Mouse (Mus musculus): Measurements from ENCODE around the gene Crip1. TPM values are rescaled to one million over a fixed set of nuclear protein-coding genes. Genes with fewer than 3 reads are reported as not detected.

The Crip1 gene
- polyA plus RNA-seq, 1 experiment from 2014 or later: 507 TPM

- H3K27ac ChIP-seq (replicated peaks; ENCODE audit: low read depth, low read length): no peak overlapping the region
- WGBS: 68% methylated on average over 4 of the region's 4 CpGs
- DNase-seq (ENCODE audit: low spot score) (no peak), ATAC-seq (ENCODE audit: low read depth) (no peak)
- H3K36me3 ChIP-seq (ENCODE audit: control insufficient read depth, insufficient read depth, low read length): no peaks in the 10 kb centered on the region; the same call in 1 of the 2 replicates
- no peak overlapping the region for H3K4me3 ChIP-seq (ENCODE audit: low read depth, low read length)
- peaks cover 24% of the 10 kb centered on the region for H3K27me3 ChIP-seq (replicated peaks; ENCODE audit: control insufficient read depth, insufficient read depth, low read length)
- no peaks in the 10 kb centered on the region for H3K9me3 ChIP-seq (ENCODE audit: control insufficient read depth, low read length)
- no peak overlapping the region for H3K4me2 ChIP-seq (ENCODE audit: low read depth, low read length)
- H3K9ac ChIP-seq (ENCODE audit: low read depth, low read length): no peak overlapping the region
- peaks cover 12% of the 10 kb centered on the region for H3K4me1 ChIP-seq (ENCODE audit: control insufficient read depth, insufficient read depth, low read length)
Observed at GRCm38 (mm10) chr12:113149341-113149740, 3.2 kb downstream of the Crip1 start.

- Histone ChIP-seq H3K4me2 (ENCODE audit: low read depth, low read length) (no peak overlapping the region), H3K27me3 (replicated peaks; ENCODE audit: control insufficient read depth, insufficient read depth, low read length) (peaks cover 24% of the 10 kb centered on the region), H3K4me1 (ENCODE audit: control insufficient read depth, insufficient read depth, low read length) (peaks cover 12% of the 10 kb centered on the region), H3K36me3 (ENCODE audit: control insufficient read depth, insufficient read depth, low read length) (no peaks in the 10 kb centered on the region; the same call in 1 of the 2 replicates), H3K9ac (ENCODE audit: low read depth, low read length) (no peak overlapping the region), H3K9me3 (ENCODE audit: control insufficient read depth, low read length) (no peaks in the 10 kb centered on the region), H3K4me3 (ENCODE audit: low read depth, low read length) (no peak overlapping the region), H3K27ac (replicated peaks; ENCODE audit: low read depth, low read length) (no peak overlapping the region)
- no peak for DNase-seq (ENCODE audit: low spot score)
- ATAC-seq (ENCODE audit: low read depth): no peak
- 63% methylated on average over 2 of the region's 3 CpGs for WGBS
Observed at GRCm38 (mm10) chr12:113149896-113150295, 3.8 kb downstream of the Crip1 start.

- Histone ChIP-seq H3K4me1 (ENCODE audit: control insufficient read depth, insufficient read depth, low read length) (peaks cover 12% of the 10 kb centered on the region), H3K9ac (ENCODE audit: low read depth, low read length) (no peak overlapping the region), H3K36me3 (ENCODE audit: control insufficient read depth, insufficient read depth, low read length) (no peaks in the 10 kb centered on the region; the same call in 1 of the 2 replicates), H3K27me3 (replicated peaks; ENCODE audit: control insufficient read depth, insufficient read depth, low read length) (peaks cover 24% of the 10 kb centered on the region), H3K4me3 (ENCODE audit: low read depth, low read length) (no peak overlapping the region), H3K27ac (replicated peaks; ENCODE audit: low read depth, low read length) (no peak overlapping the region), H3K4me2 (ENCODE audit: low read depth, low read length) (no peak overlapping the region), H3K9me3 (ENCODE audit: control insufficient read depth, low read length) (no peaks in the 10 kb centered on the region)
- DNase-seq (ENCODE audit: low spot score) (no peak), ATAC-seq (ENCODE audit: low read depth) (no peak)
- 86% methylated on average over 4 of the region's 4 CpGs for WGBS
Observed at GRCm38 (mm10) chr12:113150591-113150990, 4.5 kb downstream of the Crip1 start.

- H3K9ac ChIP-seq (ENCODE audit: low read depth, low read length): no peak overlapping the region
Observed at GRCm38 (mm10) chr12:113151046-113151445, 4.9 kb downstream of the Crip1 start.

GRCm38 (mm10) chr12:113151661-113152271, 5.7 kb downstream of the Crip1 start:
- Histone ChIP-seq H3K27me3 (replicated peaks; ENCODE audit: control insufficient read depth, insufficient read depth, low read length) (peaks cover 22% of the 10 kb centered on the region), H3K36me3 (ENCODE audit: control insufficient read depth, insufficient read depth, low read length) (no peaks in the 10 kb centered on the region), H3K4me3 (ENCODE audit: low read depth, low read length) (peak overlapping the region; percentile 50), H3K4me2 (ENCODE audit: low read depth, low read length) (peak overlapping the region; percentile 91), H3K9me3 (ENCODE audit: control insufficient read depth, low read length) (no peaks in the 10 kb centered on the region), H3K4me1 (ENCODE audit: control insufficient read depth, insufficient read depth, low read length) (peaks cover 15% of the 10 kb centered on the region), H3K9ac (ENCODE audit: low read depth, low read length) (peak overlapping the region; percentile 61), H3K27ac (replicated peaks; ENCODE audit: low read depth, low read length) (no peak overlapping the region)
- DNase-seq (ENCODE audit: low spot score) (no peak), ATAC-seq (ENCODE audit: low read depth) (no peak)
- WGBS: under 1% methylated on average over 23 of the region's 36 CpGs

More at GRCm38 (mm10) chr12:113151046-113151445, 4.9 kb downstream of the Crip1 start:
- 75% methylated on average over 8 of the region's 8 CpGs for WGBS
- Histone ChIP-seq H3K27me3 (replicated peaks; ENCODE audit: control insufficient read depth, insufficient read depth, low read length) (peaks cover 24% of the 10 kb centered on the region), H3K27ac (replicated peaks; ENCODE audit: low read depth, low read length) (no peak overlapping the region), H3K4me3 (ENCODE audit: low read depth, low read length) (no peak overlapping the region), H3K36me3 (ENCODE audit: control insufficient read depth, insufficient read depth, low read length) (no peaks in the 10 kb centered on the region), H3K4me2 (ENCODE audit: low read depth, low read length) (peak overlapping the region; percentile 91; the same call in 1 of the 2 replicates), H3K9me3 (ENCODE audit: control insufficient read depth, low read length) (no peaks in the 10 kb centered on the region), H3K4me1 (ENCODE audit: control insufficient read depth, insufficient read depth, low read length) (peaks cover 12% of the 10 kb centered on the region)
- no peak for ATAC-seq (ENCODE audit: low read depth)
- no peak for DNase-seq (ENCODE audit: low spot score)

GRCm38 (mm10) chr12:113152272-113152661, 6.2 kb downstream of the Crip1 start:
- DNase-seq (ENCODE audit: low spot score): peak; percentile 45
- H3K27me3 ChIP-seq (replicated peaks; ENCODE audit: control insufficient read depth, insufficient read depth, low read length): peaks cover 18% of the 10 kb centered on the region

GRCm38 (mm10) chr12:113152991-113153525, 6.9 kb downstream of the Crip1 start:
- Histone ChIP-seq H3K27ac (replicated peaks; ENCODE audit: low read depth, low read length) (no peak overlapping the region), H3K4me3 (ENCODE audit: low read depth, low read length) (peak overlapping the region; percentile 50), H3K36me3 (ENCODE audit: control insufficient read depth, insufficient read depth, low read length) (no peaks in the 10 kb centered on the region), H3K4me2 (ENCODE audit: low read depth, low read length) (peak overlapping the region; percentile 91), H3K9me3 (ENCODE audit: control insufficient read depth, low read length) (no peaks in the 10 kb centered on the region), H3K4me1 (ENCODE audit: control insufficient read depth, insufficient read depth, low read length) (peaks cover 20% of the 10 kb centered on the region), H3K27me3 (replicated peaks; ENCODE audit: control insufficient read depth, insufficient read depth, low read length) (peaks cover 14% of the 10 kb centered on the region), H3K9ac (ENCODE audit: low read depth, low read length) (no peak overlapping the region)
- 88% methylated on average over 6 of the region's 6 CpGs for WGBS
- ATAC-seq (ENCODE audit: low read depth): no peak
- no peak for DNase-seq (ENCODE audit: low spot score)

More at GRCm38 (mm10) chr12:113152272-113152661, 6.2 kb downstream of the Crip1 start:
- ATAC-seq (ENCODE audit: low read depth): no peak
- 10% methylated on average over 18 of the region's 19 CpGs for WGBS
- peak overlapping the region; percentile 91 for H3K4me2 ChIP-seq (ENCODE audit: low read depth, low read length)
- H3K9ac ChIP-seq (ENCODE audit: low read depth, low read length): peak overlapping the region; percentile 61
- no peak overlapping the region for H3K27ac ChIP-seq (replicated peaks; ENCODE audit: low read depth, low read length)
- H3K4me1 ChIP-seq (ENCODE audit: control insufficient read depth, insufficient read depth, low read length): peaks cover 20% of the 10 kb centered on the region
- no peaks in the 10 kb centered on the region for H3K36me3 ChIP-seq (ENCODE audit: control insufficient read depth, insufficient read depth, low read length)
- H3K4me3 ChIP-seq (ENCODE audit: low read depth, low read length): peak overlapping the region; percentile 50
- H3K9me3 ChIP-seq (ENCODE audit: control insufficient read depth, low read length): no peaks in the 10 kb centered on the region

GRCm38 (mm10) chr12:113153971-113154370, 7.9 kb downstream of the Crip1 start:
- H3K27me3 ChIP-seq (replicated peaks; ENCODE audit: control insufficient read depth, insufficient read depth, low read length): peaks cover 9% of the 10 kb centered on the region; the same call in 1 of the 2 replicates
- DNase-seq (ENCODE audit: low spot score) (no peak), ATAC-seq (ENCODE audit: low read depth) (no peak)
- 92% methylated on average over 7 of the region's 7 CpGs for WGBS
- H3K9me3 ChIP-seq (ENCODE audit: control insufficient read depth, low read length): no peaks in the 10 kb centered on the region
- no peak overlapping the region for H3K9ac ChIP-seq (ENCODE audit: low read depth, low read length)
- no peak overlapping the region for H3K27ac ChIP-seq (replicated peaks; ENCODE audit: low read depth, low read length)
- no peaks in the 10 kb centered on the region for H3K36me3 ChIP-seq (ENCODE audit: control insufficient read depth, insufficient read depth, low read length)
- H3K4me2 ChIP-seq (ENCODE audit: low read depth, low read length): no peak overlapping the region
- peaks cover 20% of the 10 kb centered on the region for H3K4me1 ChIP-seq (ENCODE audit: control insufficient read depth, insufficient read depth, low read length)
- H3K4me3 ChIP-seq (ENCODE audit: low read depth, low read length): no peak overlapping the region

- no peaks in the 10 kb centered on the region for H3K9me3 ChIP-seq (ENCODE audit: control insufficient read depth, low read length)
- no peak overlapping the region for H3K9ac ChIP-seq (ENCODE audit: low read depth, low read length)
- ATAC-seq (ENCODE audit: low read depth) (no peak), DNase-seq (ENCODE audit: low spot score) (no peak)
- H3K4me2 ChIP-seq (ENCODE audit: low read depth, low read length): peak overlapping the region; percentile 84
- no peaks in the 10 kb centered on the region for H3K36me3 ChIP-seq (ENCODE audit: control insufficient read depth, insufficient read depth, low read length)
- H3K27me3 ChIP-seq (replicated peaks; ENCODE audit: control insufficient read depth, insufficient read depth, low read length): 0 out of 2 replicates have a peak, but pooled peaks cover 5% of the 10 kb centered on the region
- H3K4me3 ChIP-seq (ENCODE audit: low read depth, low read length): peak overlapping the region; percentile 43
- H3K4me1 ChIP-seq (ENCODE audit: control insufficient read depth, insufficient read depth, low read length): peaks cover 20% of the 10 kb centered on the region
- 70% methylated on average over 6 of the region's 6 CpGs for WGBS
- H3K27ac ChIP-seq (replicated peaks; ENCODE audit: low read depth, low read length): peak overlapping the region; percentile 84
Observed at GRCm38 (mm10) chr12:113154747-113155075, 8.6 kb downstream of the Crip1 start.

Measured in embryonic facial prominence, embryonic 14.5 days (tissue).